Mouse (Mus musculus): ENCODE results near the gene Akt3. TPM values are rescaled to one million over a fixed set of nuclear protein-coding genes. Genes with fewer than 3 reads are reported as not detected.

Gene Akt3
- polyA plus RNA-seq, 1 experiment from 2014 or later, result 4.0 TPM

GRCm38 (mm10) chr1:177008777-177009176 is 249.2 kb downstream of the Akt3 start:
- H3K4me3 ChIP-seq (ENCODE audit: low read depth, low read length), result no peak overlapping the region
- ATAC-seq (peak; percentile 66), DNase-seq (ENCODE audit: low spot score) (peak; percentile 42)
- no peaks in the 10 kb centered on the region for H3K9me3 ChIP-seq (ENCODE audit: low read length)
- no peaks in the 10 kb centered on the region for H3K4me1 ChIP-seq (ENCODE audit: insufficient read depth, low read depth, low read length)
- no peaks in the 10 kb centered on the region for H3K36me3 ChIP-seq (ENCODE audit: insufficient read depth, low read length)
- H3K9ac ChIP-seq (replicated peaks; ENCODE audit: low read depth), result no peak overlapping the region
- WGBS, result 56% methylated on average over 1 of the region's 1 CpGs
- H3K27ac ChIP-seq (ENCODE audit: low read length), result no peak overlapping the region
- TF ChIP-seq CTCF (IDR thresholded peaks at IDR 0.05) (no peak), EP300 (IDR thresholded peaks at IDR 0.05) (no peak)
- H3K27me3 ChIP-seq (replicated peaks; ENCODE audit: insufficient read depth, low read length), result no peaks in the 10 kb centered on the region
- no peak overlapping the region for H3K4me2 ChIP-seq (replicated peaks; ENCODE audit: low read depth, low read length)

- no peaks in the 10 kb centered on the region for H3K27me3 ChIP-seq (replicated peaks; ENCODE audit: insufficient read depth, low read length)
- H3K4me1 ChIP-seq (ENCODE audit: insufficient read depth, low read depth, low read length), result no peaks in the 10 kb centered on the region
- DNase-seq (ENCODE audit: low spot score), result peak; percentile 37
- H3K4me2 ChIP-seq (replicated peaks; ENCODE audit: low read depth, low read length), result no peak overlapping the region
- no peaks in the 10 kb centered on the region for H3K9me3 ChIP-seq (ENCODE audit: low read length)
- WGBS, result 67% methylated on average over 3 of the region's 3 CpGs
- ATAC-seq, result peak; percentile 25; the same call in 1 of the 2 replicates
- H3K4me3 ChIP-seq (ENCODE audit: low read depth, low read length), result no peak overlapping the region
- no peak overlapping the region for H3K9ac ChIP-seq (replicated peaks; ENCODE audit: low read depth)
- TF ChIP-seq CTCF (IDR thresholded peaks at IDR 0.05) (no peak), EP300 (IDR thresholded peaks at IDR 0.05) (no peak)
- no peaks in the 10 kb centered on the region for H3K36me3 ChIP-seq (ENCODE audit: insufficient read depth, low read length)
- H3K27ac ChIP-seq (ENCODE audit: low read length), result no peak overlapping the region
Measured at GRCm38 (mm10) chr1:177007405-177007804, 250.6 kb downstream of the Akt3 start.

GRCm38 (mm10) chr1:177004041-177004741 is 253.8 kb downstream of the Akt3 start:
- Histone ChIP-seq H3K9me3 (ENCODE audit: low read length) (no peaks in the 10 kb centered on the region), H3K4me1 (ENCODE audit: insufficient read depth, low read depth, low read length) (no peaks in the 10 kb centered on the region), H3K36me3 (ENCODE audit: insufficient read depth, low read length) (no peaks in the 10 kb centered on the region), H3K9ac (replicated peaks; ENCODE audit: low read depth) (no peak overlapping the region), H3K4me3 (ENCODE audit: low read depth, low read length) (no peak overlapping the region), H3K4me2 (replicated peaks; ENCODE audit: low read depth, low read length) (no peak overlapping the region), H3K27ac (ENCODE audit: low read length) (no peak overlapping the region), H3K27me3 (replicated peaks; ENCODE audit: insufficient read depth, low read length) (no peaks in the 10 kb centered on the region)
- TF ChIP-seq CTCF (IDR thresholded peaks at IDR 0.05) (no peak), EP300 (IDR thresholded peaks at IDR 0.05) (no peak)
- no peak for ATAC-seq
- WGBS, result 65% methylated on average over 4 of the region's 4 CpGs
- DNase-seq (ENCODE audit: low spot score), result no peak

- no peaks in the 10 kb centered on the region for H3K36me3 ChIP-seq (ENCODE audit: insufficient read depth, low read length)
- WGBS, result 68% methylated on average over 6 of the region's 6 CpGs
- no peak for TF ChIP-seq EP300 (IDR thresholded peaks at IDR 0.05)
- TF ChIP-seq CTCF (IDR thresholded peaks at IDR 0.05), result no peak
- H3K4me1 ChIP-seq (ENCODE audit: insufficient read depth, low read depth, low read length), result no peaks in the 10 kb centered on the region
- no peak overlapping the region for H3K4me3 ChIP-seq (ENCODE audit: low read depth, low read length)
- H3K4me2 ChIP-seq (replicated peaks; ENCODE audit: low read depth, low read length), result no peak overlapping the region
- no peaks in the 10 kb centered on the region for H3K27me3 ChIP-seq (replicated peaks; ENCODE audit: insufficient read depth, low read length)
- no peak for DNase-seq (ENCODE audit: low spot score)
- ATAC-seq, result no peak
- no peaks in the 10 kb centered on the region for H3K9me3 ChIP-seq (ENCODE audit: low read length)
- no peak overlapping the region for H3K27ac ChIP-seq (ENCODE audit: low read length)
- H3K9ac ChIP-seq (replicated peaks; ENCODE audit: low read depth), result no peak overlapping the region
Measured at GRCm38 (mm10) chr1:177002951-177003350, 255.1 kb downstream of the Akt3 start.

- ATAC-seq, result no peak
Measured at GRCm38 (mm10) chr1:176999011-176999410, 259.0 kb downstream of the Akt3 start.

GRCm38 (mm10) chr1:176997711-176998689 is 260.0 kb downstream of the Akt3 start:
- WGBS, result 69% methylated on average over 33 of the region's 33 CpGs
- no peaks in the 10 kb centered on the region for H3K36me3 ChIP-seq (ENCODE audit: insufficient read depth, low read length)
- H3K4me1 ChIP-seq (ENCODE audit: insufficient read depth, low read depth, low read length), result no peaks in the 10 kb centered on the region
- no peaks in the 10 kb centered on the region for H3K9me3 ChIP-seq (ENCODE audit: low read length)
- no peak overlapping the region for H3K4me2 ChIP-seq (replicated peaks; ENCODE audit: low read depth, low read length)
- H3K4me3 ChIP-seq (ENCODE audit: low read depth, low read length), result no peak overlapping the region
- H3K27ac ChIP-seq (ENCODE audit: low read length), result no peak overlapping the region
- ATAC-seq (no peak), DNase-seq (ENCODE audit: low spot score) (no peak)
- H3K27me3 ChIP-seq (replicated peaks; ENCODE audit: insufficient read depth, low read length), result no peaks in the 10 kb centered on the region
- TF ChIP-seq EP300 (IDR thresholded peaks at IDR 0.05) (no peak), CTCF (IDR thresholded peaks at IDR 0.05) (no peak)
- no peak overlapping the region for H3K9ac ChIP-seq (replicated peaks; ENCODE audit: low read depth)

More at GRCm38 (mm10) chr1:176999011-176999410, 259.0 kb downstream of the Akt3 start:
- H3K36me3 ChIP-seq (ENCODE audit: insufficient read depth, low read length), result no peaks in the 10 kb centered on the region
- WGBS, result 39% methylated on average over 6 of the region's 6 CpGs
- no peak overlapping the region for H3K4me3 ChIP-seq (ENCODE audit: low read depth, low read length)
- H3K4me1 ChIP-seq (ENCODE audit: insufficient read depth, low read depth, low read length), result no peaks in the 10 kb centered on the region
- DNase-seq (ENCODE audit: low spot score), result peak; percentile 17
- TF ChIP-seq CTCF (IDR thresholded peaks at IDR 0.05), result peak; percentile 42
- no peak for TF ChIP-seq EP300 (IDR thresholded peaks at IDR 0.05)
- H3K27me3 ChIP-seq (replicated peaks; ENCODE audit: insufficient read depth, low read length), result no peaks in the 10 kb centered on the region
- H3K9ac ChIP-seq (replicated peaks; ENCODE audit: low read depth), result no peak overlapping the region
- H3K9me3 ChIP-seq (ENCODE audit: low read length), result no peaks in the 10 kb centered on the region
- H3K27ac ChIP-seq (ENCODE audit: low read length), result no peak overlapping the region
- H3K4me2 ChIP-seq (replicated peaks; ENCODE audit: low read depth, low read length), result no peak overlapping the region
